Mouse (Mus musculus) limb, embryonic 13.5 days (tissue): ENCODE measurements at regions not wholly inside any gene's neighbourhood (a gene's known extent, or its start where the extent isn't known, plus 50 kb on each side); places are given as distances from the start of the nearest gene placed in this dataset.

ENCODE experiments used
- ATAC-seq: fragments of 200-750 bp; cut with Nextera tagmentation; 2 replicates; pipeline ENCODE4 v1.8.0; 2017; ENCODE audit warnings: low read depth, moderate number of reproducible peaks, moderate TSS enrichment; ENCODE audit not compliant: low FRiP score
- H3K27ac ChIP-seq: fragments of 300-500 bp; sonication (generic); 2 replicates; pipeline ENCODE4 v1.5.1; 2015; ENCODE audit warnings: inconsistent platforms, mild to moderate bottlenecking, moderate library complexity
- H3K27me3 ChIP-seq: fragments of 300-500 bp; sonication (generic); 2 replicates; pipeline ENCODE4 v1.6.1; 2015; ENCODE audit warnings: mild to moderate bottlenecking, inconsistent platforms
- H3K36me3 ChIP-seq: fragments of 300-500 bp; sonication (generic); 2 replicates; pipeline ENCODE4 v1.6.1; 2015; ENCODE audit warnings: inconsistent platforms, mild to moderate bottlenecking, moderate library complexity
- H3K4me1 ChIP-seq: fragments of 300-500 bp; sonication (generic); 2 replicates; pipeline ENCODE4 v1.6.1; 2015; ENCODE audit warnings: inconsistent platforms
- H3K4me2 ChIP-seq: fragments of 300-500 bp; sonication (generic); replicated peaks from 2 replicates; pipeline ENCODE4 v1.6.1; 2015; ENCODE audit warnings: inconsistent platforms, mild to moderate bottlenecking, moderate library complexity
- H3K4me3 ChIP-seq: fragments of 300-500 bp; sonication (generic); 2 replicates; pipeline ENCODE4 v1.5.1; 2015; ENCODE audit warnings: moderate library complexity, mild to moderate bottlenecking, inconsistent platforms
- H3K9ac ChIP-seq: fragments of 300-500 bp; sonication (generic); 2 replicates; pipeline ENCODE4 v1.6.1; 2015; ENCODE audit warnings: mild to moderate bottlenecking, inconsistent platforms
- H3K9me3 ChIP-seq: fragments of 300-500 bp; sonication (generic); 2 replicates; pipeline ENCODE4 v1.6.1; 2016; ENCODE audit warnings: inconsistent platforms
- WGBS: fragments of 180-500 bp; shearing (Covaris S2); methylation state at CpG from one replicate; pipeline ENCODE4 v1.1.7; 2015; 5-methylcytosine and 5-hydroxymethylcytosine counted together

- Histone ChIP-seq H3K4me1 (no peaks in the 10 kb centered on the region), H3K27me3 (no peaks in the 10 kb centered on the region), H3K36me3 (no peaks in the 10 kb centered on the region), H3K27ac (no peak overlapping the region), H3K4me2 (no peak overlapping the region), H3K4me3 (no peak overlapping the region), H3K9me3 (no peaks in the 10 kb centered on the region), H3K9ac (no peak overlapping the region)
- WGBS = 27% methylated on average over 3 of the region's 3 CpGs
- ATAC-seq = no peak
Measured at GRCm38 (mm10) chr13:114523116-114523515, 64.4 kb upstream of the Fst start.

- 45% methylated on average over 9 of the region's 9 CpGs for WGBS
Measured at GRCm38 (mm10) chr13:114526856-114527255, 68.1 kb upstream of the Fst start.

GRCm38 (mm10) chr13:114530171-114530774, 71.5 kb upstream of the Fst start:
- Histone ChIP-seq H3K9me3 (no peaks in the 10 kb centered on the region), H3K4me1 (no peaks in the 10 kb centered on the region), H3K9ac (no peak overlapping the region), H3K4me3 (no peak overlapping the region), H3K27me3 (no peaks in the 10 kb centered on the region), H3K27ac (no peak overlapping the region), H3K4me2 (no peak overlapping the region), H3K36me3 (no peaks in the 10 kb centered on the region)
- 87% methylated on average over 11 of the region's 11 CpGs for WGBS
- no peak for ATAC-seq

More at GRCm38 (mm10) chr13:114526856-114527255, 68.1 kb upstream of the Fst start:
- ATAC-seq = no peak
- no peak overlapping the region for H3K27ac ChIP-seq
- H3K4me1 ChIP-seq = no peaks in the 10 kb centered on the region
- no peak overlapping the region for H3K9ac ChIP-seq
- H3K27me3 ChIP-seq = no peaks in the 10 kb centered on the region
- H3K9me3 ChIP-seq = no peaks in the 10 kb centered on the region
- H3K4me3 ChIP-seq = no peak overlapping the region
- no peaks in the 10 kb centered on the region for H3K36me3 ChIP-seq
- H3K4me2 ChIP-seq = no peak overlapping the region

GRCm38 (mm10) chr13:114531780-114532179, 73.0 kb upstream of the Fst start:
- Histone ChIP-seq H3K9me3 (no peaks in the 10 kb centered on the region), H3K36me3 (no peaks in the 10 kb centered on the region), H3K4me1 (no peaks in the 10 kb centered on the region), H3K27me3 (no peaks in the 10 kb centered on the region), H3K9ac (no peak overlapping the region), H3K4me2 (no peak overlapping the region), H3K27ac (no peak overlapping the region), H3K4me3 (no peak overlapping the region)
- no peak for ATAC-seq
- WGBS = 77% methylated on average over 5 of the region's 5 CpGs

GRCm38 (mm10) chr13:114532393-114533097, 73.8 kb upstream of the Fst start:
- ATAC-seq = no peak
- no peaks in the 10 kb centered on the region for H3K27me3 ChIP-seq
- no peaks in the 10 kb centered on the region for H3K9me3 ChIP-seq
- no peaks in the 10 kb centered on the region for H3K4me1 ChIP-seq
- H3K27ac ChIP-seq = no peak overlapping the region
- H3K36me3 ChIP-seq = no peaks in the 10 kb centered on the region
- no peak overlapping the region for H3K4me3 ChIP-seq
- no peak overlapping the region for H3K9ac ChIP-seq
- no peak overlapping the region for H3K4me2 ChIP-seq
- WGBS = 80% methylated on average over 8 of the region's 8 CpGs

GRCm38 (mm10) chr13:114534591-114534990, 75.8 kb upstream of the Fst start:
- Histone ChIP-seq H3K27ac (no peak overlapping the region), H3K4me3 (no peak overlapping the region), H3K27me3 (no peaks in the 10 kb centered on the region), H3K4me1 (no peaks in the 10 kb centered on the region), H3K9me3 (no peaks in the 10 kb centered on the region), H3K4me2 (no peak overlapping the region), H3K36me3 (no peaks in the 10 kb centered on the region), H3K9ac (no peak overlapping the region)
- 71% methylated on average over 3 of the region's 3 CpGs for WGBS
- ATAC-seq = no peak

GRCm38 (mm10) chr13:114535721-114536120, 77.0 kb upstream of the Fst start:
- Histone ChIP-seq H3K4me3 (no peak overlapping the region), H3K9me3 (no peaks in the 10 kb centered on the region), H3K4me2 (no peak overlapping the region), H3K27ac (no peak overlapping the region), H3K4me1 (no peaks in the 10 kb centered on the region), H3K27me3 (no peaks in the 10 kb centered on the region), H3K9ac (no peak overlapping the region), H3K36me3 (no peaks in the 10 kb centered on the region)
- WGBS = 70% methylated on average over 1 of the region's 1 CpGs
- no peak for ATAC-seq

GRCm38 (mm10) chr13:114571731-114572130, 113.0 kb upstream of the Fst start:
- Histone ChIP-seq H3K9me3 (0 out of 2 replicates have a peak, but pooled peaks cover 6% of the 10 kb centered on the region), H3K4me2 (no peak overlapping the region), H3K27ac (no peak overlapping the region), H3K4me1 (no peaks in the 10 kb centered on the region), H3K9ac (no peak overlapping the region), H3K4me3 (no peak overlapping the region), H3K27me3 (no peaks in the 10 kb centered on the region), H3K36me3 (no peaks in the 10 kb centered on the region)
- no peak for ATAC-seq
- WGBS = 65% methylated on average over 3 of the region's 3 CpGs

GRCm38 (mm10) chr13:114584566-114584965, 125.8 kb upstream of the Fst start:
- 47% methylated on average over 7 of the region's 7 CpGs for WGBS
- Histone ChIP-seq H3K9ac (no peak overlapping the region), H3K9me3 (no peaks in the 10 kb centered on the region), H3K4me3 (no peak overlapping the region), H3K36me3 (no peaks in the 10 kb centered on the region), H3K4me1 (no peaks in the 10 kb centered on the region), H3K27me3 (no peaks in the 10 kb centered on the region), H3K27ac (no peak overlapping the region), H3K4me2 (no peak overlapping the region)
- ATAC-seq = no peak

- H3K27ac ChIP-seq = no peak overlapping the region
- no peaks in the 10 kb centered on the region for H3K9me3 ChIP-seq
- H3K36me3 ChIP-seq = no peaks in the 10 kb centered on the region
- no peak overlapping the region for H3K4me2 ChIP-seq
- no peak overlapping the region for H3K9ac ChIP-seq
- H3K27me3 ChIP-seq = no peaks in the 10 kb centered on the region
- WGBS = 91% methylated on average over 2 of the region's 2 CpGs
- H3K4me3 ChIP-seq = no peak overlapping the region
- ATAC-seq = no peak
- no peaks in the 10 kb centered on the region for H3K4me1 ChIP-seq
Measured at GRCm38 (mm10) chr13:114587621-114588020, 128.9 kb upstream of the Fst start.

GRCm38 (mm10) chr13:114603341-114603740, 144.6 kb upstream of the Fst start:
- no peaks in the 10 kb centered on the region for H3K36me3 ChIP-seq
- H3K4me3 ChIP-seq = no peak overlapping the region
- 75% methylated on average over 13 of the region's 13 CpGs for WGBS
- no peaks in the 10 kb centered on the region for H3K27me3 ChIP-seq
- no peak overlapping the region for H3K4me2 ChIP-seq
- no peak overlapping the region for H3K27ac ChIP-seq
- no peaks in the 10 kb centered on the region for H3K4me1 ChIP-seq
- no peaks in the 10 kb centered on the region for H3K9me3 ChIP-seq
- no peak for ATAC-seq
- no peak overlapping the region for H3K9ac ChIP-seq

GRCm38 (mm10) chr13:114604037-114604694, 145.4 kb upstream of the Fst start:
- no peaks in the 10 kb centered on the region for H3K27me3 ChIP-seq
- no peaks in the 10 kb centered on the region for H3K9me3 ChIP-seq
- H3K4me1 ChIP-seq = no peaks in the 10 kb centered on the region
- no peak overlapping the region for H3K9ac ChIP-seq
- no peak overlapping the region for H3K4me2 ChIP-seq
- H3K27ac ChIP-seq = no peak overlapping the region
- 63% methylated on average over 11 of the region's 11 CpGs for WGBS
- H3K4me3 ChIP-seq = no peak overlapping the region
- H3K36me3 ChIP-seq = no peaks in the 10 kb centered on the region
- ATAC-seq = no peak
